Mouse (Mus musculus) brown adipose tissue, adult 24 weeks (tissue): ENCODE measurements around the gene Mmp19. TPM values are rescaled to one million over a fixed set of nuclear protein-coding genes. Genes with fewer than 3 reads are reported as not detected.

Experiments
- polyA plus RNA-seq: library from polyadenylated mRNA; stranded (reverse); fragments of >200 nt; gene quantifications from 2 replicates; pipeline ENCODE4 v1.2.4, GENCODE M21; 2012; ENCODE audit not compliant: missing spikeins, insufficient read depth, insufficient read length

Gene Mmp19
- polyA plus RNA-seq, 1 experiment, result 34.9 TPM

Other genes with a start within 250 kb of the Mmp19 start
- gene Zc3h10, start 243.1 kb upstream of the Mmp19 start, polyA plus RNA-seq, result 4.7 TPM in 2 replicates
- 1,628 and 2,018 TPM in 2 replicates for gene Rpl41, start 241.6 kb upstream of the Mmp19 start, polyA plus RNA-seq
- gene Pa2g4, start 224.9 kb upstream of the Mmp19 start, polyA plus RNA-seq, result 36.0 and 56.8 TPM in 2 replicates
- gene Erbb3, start 201.3 kb upstream of the Mmp19 start, polyA plus RNA-seq, result 1.3 and 2.0 TPM in 2 replicates
- gene Rps26, start 164.2 kb upstream of the Mmp19 start, polyA plus RNA-seq, result 292 and 473 TPM in 2 replicates
- gene Ikzf4, start 144.9 kb upstream of the Mmp19 start, polyA plus RNA-seq, result 0.32 and 0.58 TPM in 2 replicates
- 24.4 and 34.2 TPM in 2 replicates for gene Suox, start 116.8 kb upstream of the Mmp19 start, polyA plus RNA-seq
- gene Rab5b, start 94.6 kb upstream of the Mmp19 start, polyA plus RNA-seq, result 87.6 and 108 TPM in 2 replicates
- gene Pmel, start 86.7 kb upstream of the Mmp19 start, polyA plus RNA-seq, result not detected in 2 replicates
- gene Cdk2, start 85.9 kb upstream of the Mmp19 start, polyA plus RNA-seq, result 8.6 and 11.1 TPM in 2 replicates
- 4.6 and 6.0 TPM in 2 replicates for gene Dgka, start 46.1 kb upstream of the Mmp19 start, polyA plus RNA-seq
- 12.5 and 19.5 TPM in 2 replicates for gene Pym1, start 43.0 kb upstream of the Mmp19 start, polyA plus RNA-seq
- gene Dnajc14, start 13.2 kb downstream of the Mmp19 start, polyA plus RNA-seq, result 29.6 and 38.8 TPM in 2 replicates
- 3.5 and 5.2 TPM in 2 replicates for gene Tmem198b, start 13.5 kb downstream of the Mmp19 start, polyA plus RNA-seq
- gene Sarnp, start 26.4 kb downstream of the Mmp19 start, polyA plus RNA-seq, result 66.7 and 88.6 TPM in 2 replicates
- 36.4 and 37.7 TPM in 2 replicates for gene Ormdl2, start 30.7 kb downstream of the Mmp19 start, polyA plus RNA-seq
- 1.0 and 1.3 TPM in 2 replicates for gene Gdf11, start 100.8 kb downstream of the Mmp19 start, polyA plus RNA-seq
- gene Cd63, start 110.1 kb downstream of the Mmp19 start, polyA plus RNA-seq, result 59.5 and 73.6 TPM in 2 replicates
- gene Rdh5, start 132.0 kb downstream of the Mmp19 start, polyA plus RNA-seq, result 10.9 and 11.5 TPM in 2 replicates
- gene Bloc1s1, start 133.1 kb downstream of the Mmp19 start, polyA plus RNA-seq, result 297 and 417 TPM in 2 replicates
- 23.2 and 28.5 TPM in 2 replicates for gene Itga7, start 142.9 kb downstream of the Mmp19 start, polyA plus RNA-seq
- gene Mettl7b, start 170.1 kb downstream of the Mmp19 start, polyA plus RNA-seq, result not detected in 2 replicates
- gene Olfr9, start 198.5 kb downstream of the Mmp19 start, polyA plus RNA-seq, result not detected in 2 replicates
- not detected in 2 replicates for gene Olfr763, start 219.9 kb downstream of the Mmp19 start, polyA plus RNA-seq
- gene Olfr764-ps1, start 249.0 kb downstream of the Mmp19 start, polyA plus RNA-seq, result not detected in 2 replicates